Mouse (Mus musculus): ENCODE measurements around the gene Fibcd1. TPM values are rescaled to one million over a fixed set of nuclear protein-coding genes. Genes with fewer than 3 reads are reported as not detected.

Fibcd1 gene
- polyA plus RNA-seq, 1 experiment from 2014 or later: 0.19 TPM

DNA sequence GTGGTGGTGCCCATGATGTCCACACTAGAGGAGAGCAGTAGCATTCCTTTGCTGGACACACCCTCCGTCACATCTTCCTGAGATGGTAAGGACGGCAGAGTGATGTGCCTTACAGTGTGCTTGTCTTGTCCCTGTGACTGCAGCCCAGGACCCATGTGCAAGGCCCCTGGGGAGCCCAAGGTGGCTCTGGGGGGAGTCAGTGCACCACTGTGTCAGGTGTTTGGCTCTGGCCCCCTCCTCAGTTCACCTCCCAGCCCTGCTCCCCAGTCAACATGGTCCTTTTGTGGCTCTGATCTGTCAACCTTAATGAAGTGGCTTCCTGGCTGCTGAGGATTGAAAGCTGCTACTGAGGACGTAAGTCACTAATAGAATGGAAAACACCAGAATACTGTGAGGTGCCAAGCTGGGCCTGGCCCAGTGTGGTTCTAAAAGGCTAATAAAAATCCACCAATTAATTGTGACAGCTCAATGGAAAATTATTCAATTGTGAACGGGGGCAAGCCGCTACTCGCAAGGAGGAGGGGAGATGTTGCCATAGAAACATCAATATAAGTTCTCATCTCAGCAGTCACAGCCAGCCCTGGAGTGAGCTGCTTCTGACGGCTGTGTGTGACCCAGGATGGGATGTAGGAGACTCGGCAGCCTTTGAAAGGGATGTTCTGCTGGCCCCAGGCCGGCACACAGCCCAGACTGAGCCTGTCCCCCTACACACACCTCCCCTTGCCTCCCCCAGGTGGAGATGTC lies 39.0 kb downstream of the Fibcd1 start:
- H3K4me1 ChIP-seq: peaks cover 12% of the 10 kb centered on the region
- H3K4me2 ChIP-seq: no peak overlapping the region
- peaks cover 19% of the 10 kb centered on the region for H3K36me3 ChIP-seq
- no peaks in the 10 kb centered on the region for H3K9me3 ChIP-seq
- H3K9ac ChIP-seq: no peak overlapping the region
- no peaks in the 10 kb centered on the region for H3K27me3 ChIP-seq (replicated peaks)
- H3K4me3 ChIP-seq (replicated peaks): no peak overlapping the region
- ATAC-seq (ENCODE audit: insufficient read depth, low FRiP score, low read depth): no peak
- WGBS: 42% methylated on average over 9 of the region's 9 CpGs
- H3K27ac ChIP-seq: no peak overlapping the region

DNA sequence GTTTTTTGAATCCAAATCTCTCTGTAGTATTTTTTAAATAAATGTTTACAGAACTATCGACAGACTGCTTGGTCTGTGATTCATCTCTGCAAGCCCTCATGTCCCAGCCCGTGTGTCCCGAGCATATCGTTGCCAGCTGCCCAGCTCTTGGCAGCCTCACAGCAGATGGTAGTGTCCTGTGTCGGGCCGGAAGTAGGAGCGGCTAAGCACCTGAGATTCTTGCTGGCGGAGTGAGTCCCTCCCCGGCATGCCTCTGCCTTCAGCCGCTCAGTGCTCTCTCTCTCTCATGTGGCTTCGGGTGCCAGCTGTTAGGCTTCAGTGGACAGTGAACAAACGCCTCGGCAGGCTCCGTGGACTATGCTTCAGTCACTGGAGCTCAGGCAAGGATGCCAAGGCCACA lies 42.3 kb downstream of the Fibcd1 start:
- no peaks in the 10 kb centered on the region for H3K9me3 ChIP-seq
- WGBS: 48% methylated on average over 14 of the region's 14 CpGs
- no peak overlapping the region for H3K9ac ChIP-seq
- H3K4me2 ChIP-seq: no peak overlapping the region
- peaks cover 6% of the 10 kb centered on the region for H3K4me1 ChIP-seq
- H3K27me3 ChIP-seq (replicated peaks): no peaks in the 10 kb centered on the region
- peaks cover 48% of the 10 kb centered on the region for H3K36me3 ChIP-seq
- H3K4me3 ChIP-seq (replicated peaks): no peak overlapping the region
- ATAC-seq (ENCODE audit: insufficient read depth, low FRiP score, low read depth): no peak; the same call in 1 of the 2 replicates
- H3K27ac ChIP-seq: no peak overlapping the region

DNA sequence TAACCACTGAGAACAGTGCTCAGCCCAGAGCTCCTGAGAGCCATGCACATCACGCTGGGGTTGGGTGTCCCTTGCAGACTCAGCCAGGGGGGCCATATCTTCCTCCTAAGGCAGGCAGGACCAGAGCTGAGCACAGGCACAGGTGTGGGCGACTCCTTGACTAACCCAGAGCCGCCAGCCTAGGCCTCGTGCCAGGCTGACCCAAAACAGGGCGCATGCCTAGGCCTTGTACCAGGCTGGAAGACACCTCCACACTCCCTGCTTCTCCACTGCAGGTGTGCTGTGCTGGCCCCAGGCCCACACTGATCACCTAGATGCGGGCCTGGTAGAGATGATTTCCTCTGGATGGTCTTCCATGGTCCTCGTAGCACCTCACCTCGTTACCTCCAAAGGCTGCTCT lies 43.0 kb downstream of the Fibcd1 start:
- 84% methylated on average over 8 of the region's 8 CpGs for WGBS
- Histone ChIP-seq H3K27ac (no peak overlapping the region), H3K4me3 (replicated peaks) (no peak overlapping the region)

DNA sequence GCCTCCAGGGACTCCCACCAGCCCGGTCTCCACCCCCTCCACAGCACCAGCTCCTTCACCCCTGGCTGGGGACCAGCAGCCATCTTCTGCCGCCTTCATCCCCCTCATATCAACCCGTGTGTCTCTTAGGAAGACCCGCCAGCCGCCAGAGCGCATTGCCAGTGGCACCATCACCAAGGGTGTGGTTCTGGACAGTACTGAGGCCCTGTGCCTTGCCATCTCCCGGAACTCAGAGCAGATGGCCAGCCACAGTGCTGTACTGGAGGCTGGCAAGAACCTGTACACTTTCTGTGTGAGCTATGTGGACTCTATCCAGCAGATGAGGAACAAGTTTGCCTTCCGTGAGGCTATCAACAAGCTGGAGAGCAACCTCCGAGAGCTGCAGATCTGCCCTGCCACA lies 44.4 kb downstream of the Fibcd1 start:
- WGBS: 87% methylated on average over 9 of the region's 9 CpGs
- ATAC-seq (ENCODE audit: insufficient read depth, low FRiP score, low read depth): no peak
- Histone ChIP-seq H3K27me3 (replicated peaks) (no peaks in the 10 kb centered on the region), H3K36me3 (peaks cover 68% of the 10 kb centered on the region), H3K4me3 (replicated peaks) (no peak overlapping the region), H3K9me3 (no peaks in the 10 kb centered on the region), H3K9ac (no peak overlapping the region), H3K27ac (no peak overlapping the region), H3K4me1 (peaks cover 5% of the 10 kb centered on the region), H3K4me2 (no peak overlapping the region)

More for the DNA sequence above, 43.0 kb downstream of the Fibcd1 start:
- no peaks in the 10 kb centered on the region for H3K27me3 ChIP-seq (replicated peaks)
- H3K9ac ChIP-seq: no peak overlapping the region
- peaks cover 5% of the 10 kb centered on the region for H3K4me1 ChIP-seq
- H3K36me3 ChIP-seq: peaks cover 54% of the 10 kb centered on the region
- ATAC-seq (ENCODE audit: insufficient read depth, low FRiP score, low read depth): 0 out of 2 replicates have a peak, but pooled peaks have one; percentile 28
- no peak overlapping the region for H3K4me2 ChIP-seq
- H3K9me3 ChIP-seq: no peaks in the 10 kb centered on the region

DNA sequence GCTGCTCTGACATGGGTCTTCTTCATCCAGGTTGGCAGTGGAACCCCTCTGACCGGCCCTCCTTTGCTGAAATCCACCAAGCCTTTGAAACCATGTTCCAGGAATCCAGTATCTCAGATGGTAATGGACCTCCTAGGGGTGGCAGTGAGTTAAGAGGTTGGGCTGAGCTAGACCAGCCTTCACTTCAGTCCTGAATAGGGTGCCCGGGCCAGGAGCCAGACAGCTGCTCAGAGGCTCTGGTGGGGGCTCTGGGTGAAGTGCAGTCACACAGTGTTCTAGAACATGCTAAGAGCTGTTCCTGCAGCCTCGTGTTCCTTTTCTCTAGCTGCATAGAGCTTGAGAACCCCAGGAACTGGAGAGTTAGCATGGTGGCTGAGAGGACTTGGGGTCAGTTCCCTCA lies 48.9 kb downstream of the Fibcd1 start:
- Histone ChIP-seq H3K4me3 (replicated peaks) (no peak overlapping the region), H3K36me3 (peaks cover 84% of the 10 kb centered on the region), H3K9me3 (no peaks in the 10 kb centered on the region), H3K27me3 (replicated peaks) (no peaks in the 10 kb centered on the region), H3K4me1 (no peaks in the 10 kb centered on the region), H3K27ac (no peak overlapping the region), H3K9ac (no peak overlapping the region), H3K4me2 (no peak overlapping the region)
- ATAC-seq (ENCODE audit: insufficient read depth, low FRiP score, low read depth): no peak
- WGBS: 92% methylated on average over 3 of the region's 3 CpGs

DNA sequence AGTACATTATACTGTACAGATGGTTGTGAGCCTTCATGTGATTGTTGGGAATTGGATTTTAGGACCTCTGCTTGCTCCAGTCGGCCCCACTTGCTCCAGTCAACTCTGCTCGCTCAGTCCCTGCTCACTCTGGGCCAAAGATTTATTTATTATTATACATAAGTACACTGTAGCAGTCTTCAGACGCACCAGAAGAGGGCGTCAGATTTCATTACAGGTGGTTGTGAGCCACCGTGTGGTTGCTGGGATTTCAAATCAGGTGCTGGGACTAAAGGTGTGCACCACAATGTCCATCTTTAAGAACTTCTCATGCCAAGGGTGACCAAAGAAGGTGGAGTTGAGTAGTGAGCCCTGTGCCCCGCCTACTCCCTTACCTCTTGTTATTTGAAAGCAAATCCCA lies 53.2 kb downstream of the Fibcd1 start:
- H3K27me3 ChIP-seq (replicated peaks): no peaks in the 10 kb centered on the region
- ATAC-seq (ENCODE audit: insufficient read depth, low FRiP score, low read depth): no peak
- no peak overlapping the region for H3K4me2 ChIP-seq
- no peaks in the 10 kb centered on the region for H3K9me3 ChIP-seq
- H3K27ac ChIP-seq: no peak overlapping the region
- H3K36me3 ChIP-seq: peaks cover 78% of the 10 kb centered on the region
- no peaks in the 10 kb centered on the region for H3K4me1 ChIP-seq
- 70% methylated on average over 6 of the region's 6 CpGs for WGBS
- H3K9ac ChIP-seq: no peak overlapping the region
- H3K4me3 ChIP-seq (replicated peaks): no peak overlapping the region

DNA sequence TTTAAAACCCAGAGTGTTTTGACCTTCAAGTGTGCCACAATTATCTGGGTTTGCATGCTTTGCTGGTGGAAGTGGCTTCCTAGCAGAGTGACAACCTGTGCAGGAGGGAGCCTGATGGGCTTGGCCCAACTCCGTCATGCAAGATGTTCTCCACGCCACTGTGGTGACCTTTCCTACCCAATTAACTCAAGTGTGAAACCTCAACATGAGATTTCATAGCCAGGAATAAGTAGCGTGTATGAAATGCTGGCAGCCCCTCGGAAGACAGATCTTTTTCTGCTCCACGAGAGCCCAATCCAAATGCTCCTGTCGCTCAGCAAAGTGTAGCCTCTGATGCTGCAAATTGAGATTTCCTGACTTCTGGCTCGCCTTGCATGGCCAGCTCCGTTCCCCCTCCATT lies 54.5 kb downstream of the Fibcd1 start:
- peaks cover 72% of the 10 kb centered on the region for H3K36me3 ChIP-seq
- ATAC-seq (ENCODE audit: insufficient read depth, low FRiP score, low read depth): no peak
- no peak overlapping the region for H3K9ac ChIP-seq
- WGBS: 91% methylated on average over 8 of the region's 8 CpGs
- no peaks in the 10 kb centered on the region for H3K9me3 ChIP-seq
- no peaks in the 10 kb centered on the region for H3K27me3 ChIP-seq (replicated peaks)
- no peak overlapping the region for H3K4me2 ChIP-seq
- no peak overlapping the region for H3K27ac ChIP-seq
- H3K4me3 ChIP-seq (replicated peaks): no peak overlapping the region
- no peaks in the 10 kb centered on the region for H3K4me1 ChIP-seq

DNA sequence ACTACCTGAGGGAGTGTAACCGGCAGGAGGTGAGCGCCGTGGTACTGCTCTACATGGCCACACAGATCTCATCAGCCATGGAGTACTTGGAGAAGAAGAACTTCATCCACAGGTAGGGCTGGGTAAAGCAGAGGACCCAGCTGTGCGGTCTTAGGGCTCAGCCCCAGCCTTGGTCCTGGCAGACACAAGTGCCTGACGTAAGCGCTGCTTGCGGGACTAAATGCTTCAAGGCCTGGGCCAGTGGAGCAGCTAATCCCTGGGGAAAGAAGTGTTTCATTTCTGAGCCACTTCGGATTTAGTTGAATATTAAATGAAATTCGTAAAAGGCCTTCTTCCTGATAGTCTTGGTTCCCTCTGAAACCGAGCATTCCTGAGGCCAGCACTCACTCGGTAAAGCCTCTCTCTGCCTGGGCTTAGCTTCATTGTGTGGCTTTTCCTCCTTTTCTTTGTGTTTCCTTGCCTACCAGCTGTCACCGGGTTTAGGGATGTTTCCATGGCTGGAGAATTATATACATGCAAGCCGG lies 55.0 kb downstream of the Fibcd1 start:
- WGBS: 87% methylated on average over 13 of the region's 13 CpGs
- Histone ChIP-seq H3K27ac (no peak overlapping the region), H3K4me3 (replicated peaks) (no peak overlapping the region), H3K9ac (no peak overlapping the region), H3K9me3 (no peaks in the 10 kb centered on the region), H3K4me1 (no peaks in the 10 kb centered on the region), H3K36me3 (peaks cover 72% of the 10 kb centered on the region), H3K27me3 (replicated peaks) (no peaks in the 10 kb centered on the region), H3K4me2 (no peak overlapping the region)
- no peak for ATAC-seq (ENCODE audit: insufficient read depth, low FRiP score, low read depth)

DNA sequence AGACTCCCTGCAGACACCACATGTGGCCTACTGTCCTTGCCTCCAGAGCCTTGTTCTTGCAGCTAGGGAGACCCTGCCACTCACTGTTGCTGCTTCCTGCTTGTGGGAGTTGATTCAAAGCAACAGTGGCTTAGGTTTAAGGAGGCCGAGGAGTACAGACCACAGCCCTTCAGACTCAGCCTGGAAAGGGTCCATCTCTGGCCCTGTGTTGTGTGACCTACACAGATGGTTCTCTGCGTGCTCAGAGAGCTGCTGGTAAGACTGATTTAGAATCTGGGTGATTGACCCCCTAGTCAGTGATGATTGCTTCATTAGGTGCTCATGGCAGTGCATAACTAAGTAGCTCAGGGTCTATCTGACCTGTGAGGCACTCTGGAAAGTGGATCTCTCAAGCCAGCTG lies 56.6 kb downstream of the Fibcd1 start:
- H3K4me2 ChIP-seq: no peak overlapping the region
- peaks cover 73% of the 10 kb centered on the region for H3K36me3 ChIP-seq
- H3K4me1 ChIP-seq: 0 out of 2 replicates have a peak, but pooled peaks cover 3% of the 10 kb centered on the region
- no peak overlapping the region for H3K27ac ChIP-seq
- H3K9me3 ChIP-seq: no peaks in the 10 kb centered on the region
- no peak for ATAC-seq (ENCODE audit: insufficient read depth, low FRiP score, low read depth)
- 76% methylated on average over 2 of the region's 2 CpGs for WGBS
- H3K9ac ChIP-seq: no peak overlapping the region
- no peak overlapping the region for H3K4me3 ChIP-seq (replicated peaks)
- H3K27me3 ChIP-seq (replicated peaks): no peaks in the 10 kb centered on the region

DNA sequence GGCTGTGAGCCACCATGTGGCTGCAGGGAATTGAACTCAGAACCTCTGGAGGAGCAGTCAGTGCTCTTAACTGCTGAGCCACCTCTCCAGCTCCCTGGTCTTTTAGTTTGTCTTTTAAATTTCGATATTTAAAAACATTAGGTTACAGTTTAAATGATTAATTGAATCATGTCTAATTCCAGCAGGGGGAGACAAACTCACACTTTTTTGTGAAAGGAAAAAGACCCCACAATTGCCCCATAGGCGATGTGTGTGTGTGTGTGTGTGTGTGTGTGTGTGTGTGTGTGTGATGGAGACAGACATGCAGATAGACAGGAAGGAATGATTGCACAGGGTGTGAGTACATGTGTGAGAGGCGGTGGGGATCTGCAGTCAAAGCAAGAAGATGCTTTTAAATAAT lies 57.6 kb downstream of the Fibcd1 start:
- Histone ChIP-seq H3K4me1 (0 out of 2 replicates have a peak, but pooled peaks cover 3% of the 10 kb centered on the region), H3K27me3 (replicated peaks) (no peaks in the 10 kb centered on the region), H3K9me3 (no peaks in the 10 kb centered on the region), H3K4me2 (no peak overlapping the region), H3K4me3 (replicated peaks) (no peak overlapping the region), H3K27ac (no peak overlapping the region), H3K9ac (no peak overlapping the region), H3K36me3 (peaks cover 82% of the 10 kb centered on the region)
- 66% methylated on average over 3 of the region's 3 CpGs for WGBS
- ATAC-seq (ENCODE audit: insufficient read depth, low FRiP score, low read depth): no peak

DNA sequence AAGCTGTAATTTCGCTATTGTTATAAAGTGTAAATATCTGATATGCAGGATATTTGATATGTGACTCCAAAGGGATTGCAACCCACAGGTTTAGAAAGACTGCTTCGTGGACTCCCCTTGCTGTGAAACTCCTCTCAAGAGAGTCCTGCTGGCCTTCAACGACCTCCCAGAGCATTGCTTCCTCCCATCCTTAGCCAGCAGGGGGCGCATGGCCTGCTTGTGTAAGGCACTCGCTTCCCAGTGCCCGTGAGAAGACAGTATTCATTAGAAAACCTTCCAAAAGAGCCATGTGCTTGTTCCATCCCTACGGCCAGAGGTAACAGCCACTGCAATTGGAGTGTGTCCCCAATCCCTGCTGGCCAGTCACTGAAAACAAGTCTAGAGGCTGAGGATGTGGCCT lies 58.8 kb downstream of the Fibcd1 start:
- Histone ChIP-seq H3K9ac (no peak overlapping the region), H3K27ac (no peak overlapping the region), H3K4me2 (no peak overlapping the region), H3K36me3 (peaks cover 76% of the 10 kb centered on the region), H3K9me3 (no peaks in the 10 kb centered on the region), H3K4me3 (replicated peaks) (no peak overlapping the region), H3K4me1 (0 out of 2 replicates have a peak, but pooled peaks cover 3% of the 10 kb centered on the region), H3K27me3 (replicated peaks) (no peaks in the 10 kb centered on the region)
- WGBS: 20% methylated on average over 7 of the region's 7 CpGs
- no peak for ATAC-seq (ENCODE audit: insufficient read depth, low FRiP score, low read depth)

DNA sequence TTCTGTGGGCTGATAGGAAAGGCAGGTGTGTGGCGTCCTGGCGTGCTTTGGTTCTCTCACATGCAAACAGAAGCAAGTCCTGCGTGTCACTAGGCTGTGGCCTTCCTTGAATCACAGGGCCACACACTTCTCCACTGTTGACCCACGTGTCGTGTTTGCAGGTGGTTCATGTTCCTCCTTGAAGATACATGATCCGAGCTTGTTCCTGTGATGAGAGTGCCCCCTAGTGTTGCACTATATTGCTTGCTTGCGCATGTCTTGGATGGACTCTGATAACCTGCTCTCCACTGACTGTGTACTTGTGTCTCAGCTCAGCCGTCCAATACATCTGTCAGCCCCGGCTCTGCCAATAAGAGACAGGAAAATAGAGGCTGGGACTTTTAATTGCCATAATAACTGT lies 60.7 kb downstream of the Fibcd1 start:
- Histone ChIP-seq H3K4me1 (0 out of 2 replicates have a peak, but pooled peaks cover 3% of the 10 kb centered on the region), H3K36me3 (peaks cover 75% of the 10 kb centered on the region), H3K27ac (peak overlapping the region; percentile 35; the same call in 1 of the 2 replicates), H3K4me2 (no peak overlapping the region), H3K9ac (no peak overlapping the region), H3K27me3 (replicated peaks) (no peaks in the 10 kb centered on the region), H3K4me3 (replicated peaks) (no peak overlapping the region), H3K9me3 (no peaks in the 10 kb centered on the region)
- ATAC-seq (ENCODE audit: insufficient read depth, low FRiP score, low read depth): no peak
- 27% methylated on average over 9 of the region's 9 CpGs for WGBS
